ENCODE assay signal across 7 mouse cellular contexts in genomic region chr2:68472551-68472910, GRCm38 (mm10). TPM values are rescaled to one million over a fixed set of nuclear protein-coding genes. Genes with fewer than 3 reads are reported as not detected.
DNase-seq lines count a peak whose midpoint lies in the region; ATAC-seq and TF ChIP-seq lines count a peak whose summit lies in the region.

No protein-coding gene starts in this region.

- intact Hi-C loops in gastrocnemius, postnatal 14 days (cut with DNase I; ENCODE audit: low total_unique reads), result no loop called here

- no peaks in the 10 kb centered on the region for H3K27me3 ChIP-seq in liver, adult 2 months (ENCODE audit: control insufficient read depth, insufficient read depth, low read length)
- H3K27me3 ChIP-seq in forebrain, embryonic 10.5 days (ENCODE audit: poor library complexity, severe bottlenecking), result peaks cover 20% of the 10 kb centered on the region; the same call in 1 of the 2 replicates
- H3K27me3 ChIP-seq in limb, embryonic 10.5 days (ENCODE audit: low read depth, poor library complexity, severe bottlenecking), result no peaks in the 10 kb centered on the region
- H3K27me3 ChIP-seq in neural tube, embryonic 15.5 days (replicated peaks), result peaks cover 6% of the 10 kb centered on the region; the same call in 1 of the 2 replicates

- H3K4me2 ChIP-seq in neural tube, embryonic 15.5 days, result peak overlapping the region; percentile 83

- no peaks in the 10 kb centered on the region for H3K9me3 ChIP-seq in forebrain, embryonic 10.5 days
- H3K9me3 ChIP-seq in limb, embryonic 10.5 days (replicated peaks), result no peaks in the 10 kb centered on the region
- no peaks in the 10 kb centered on the region for H3K9me3 ChIP-seq in neural tube, embryonic 15.5 days (replicated peaks)

- no peak for TF ChIP-seq CTCF in liver, adult 2 months (IDR thresholded peaks at IDR 0.05; ENCODE audit: low read depth, low read length)

- no peak for ATAC-seq in neural tube, embryonic 15.5 days (ENCODE audit: low FRiP score)
- no peak for ATAC-seq in erythroid progenitor cell, adult 5-6 weeks (replicated peaks; ENCODE audit: low FRiP score, poor library complexity, severe bottlenecking)

- no peak for TF ChIP-seq POLR2A in liver, adult 2 months (IDR thresholded peaks at IDR 0.05; ENCODE audit: extremely low read depth, insufficient read depth, low read length)

- H3K4me3 ChIP-seq in liver, adult 2 months (ENCODE audit: insufficient read depth, low read depth, low read length), result peak overlapping the region; percentile 89; the same call in 1 of the 2 replicates
- peak overlapping the region; percentile 83 for H3K4me3 ChIP-seq in forebrain, embryonic 10.5 days
- peak overlapping the region; percentile 97 for H3K4me3 ChIP-seq in limb, embryonic 10.5 days
- H3K4me3 ChIP-seq in neural tube, embryonic 15.5 days (replicated peaks), result peak overlapping the region; percentile 92

- H3K4me1 ChIP-seq in liver, adult 2 months (ENCODE audit: control insufficient read depth, insufficient read depth, low read length), result peaks cover 2% of the 10 kb centered on the region; the same call in 1 of the 2 replicates
- H3K4me1 ChIP-seq in forebrain, embryonic 10.5 days, result peaks cover 57% of the 10 kb centered on the region
- peaks cover 26% of the 10 kb centered on the region for H3K4me1 ChIP-seq in limb, embryonic 10.5 days
- peaks cover 25% of the 10 kb centered on the region for H3K4me1 ChIP-seq in neural tube, embryonic 15.5 days

- no peak overlapping the region; the same call in 1 of the 2 replicates for H3K9ac ChIP-seq in liver, adult 2 months (ENCODE audit: low read depth, low read length)
- H3K9ac ChIP-seq in neural tube, embryonic 15.5 days (replicated peaks), result peak overlapping the region; percentile 92; the same call in 1 of the 2 replicates

- WGBS in liver, adult 2 months, result 13% methylated on average over 5 of the region's 5 CpGs
- under 1% methylated on average over 5 of the region's 5 CpGs for WGBS in forebrain, embryonic 10.5 days
- WGBS in limb, embryonic 10.5 days, result 0% methylated on average over 5 of the region's 5 CpGs
- 1% methylated on average over 5 of the region's 5 CpGs for WGBS in neural tube, embryonic 15.5 days

- DNase-seq in liver, adult 2 months (ENCODE audit: extremely low read depth, low read depth, low spot score), result no peak
- DNase-seq in liver, result no peak
- no peak for DNase-seq in forebrain, embryonic 10.5 days (ENCODE audit: extremely low spot score, low spot score)
- DNase-seq in limb, embryonic 10.5 days (ENCODE audit: low spot score), result no peak
- no peak for DNase-seq in gastrocnemius, postnatal 14 days

- no peak overlapping the region for H3K27ac ChIP-seq in liver, adult 2 months (replicated peaks; ENCODE audit: insufficient read depth, low read depth, low read length)
- peak overlapping the region; percentile 97 for H3K27ac ChIP-seq in forebrain, embryonic 10.5 days
- peak overlapping the region; percentile 98 for H3K27ac ChIP-seq in limb, embryonic 10.5 days
- peak overlapping the region; percentile 93 for H3K27ac ChIP-seq in neural tube, embryonic 15.5 days (replicated peaks)

- no peaks in the 10 kb centered on the region for H3K36me3 ChIP-seq in liver, adult 2 months (ENCODE audit: control insufficient read depth, insufficient read depth, low read length)
- peaks cover 3% of the 10 kb centered on the region; the same call in 1 of the 2 replicates for H3K36me3 ChIP-seq in forebrain, embryonic 10.5 days (replicated peaks)
- peaks cover 3% of the 10 kb centered on the region for H3K36me3 ChIP-seq in limb, embryonic 10.5 days
- no peaks in the 10 kb centered on the region for H3K36me3 ChIP-seq in neural tube, embryonic 15.5 days

- no peaks in the 10 kb centered on the region for H3K79me2 ChIP-seq in liver, adult 2 months (ENCODE audit: control insufficient read depth, insufficient read depth, low read length)

RNA-seq across cellular contexts. Expression of gene Stk39, which starts 0.5 kb away (rescaled TPM):
- total RNA-seq in liver, adult 2 months (2014; rRNA removed), result 1.7 and 1.9 TPM in 2 replicates
- 0.54 and 0.66 TPM in 2 replicates for polyA plus RNA-seq in liver, adult 2 months (2012; rRNA removed)
- 29.5 and 30.2 TPM in 2 replicates for polyA plus RNA-seq in forebrain, embryonic 10.5 days (2016; fragmentation: Nextera tagmentation; extraction: Ambion mirVana)
- 22.1 and 27.9 TPM in 2 replicates for polyA plus RNA-seq in limb, embryonic 10.5 days (2016; fragmentation: Nextera tagmentation; extraction: Ambion mirVana)
- 26.4 and 27.3 TPM in 2 replicates for polyA plus RNA-seq in neural tube, embryonic 15.5 days (2015; fragmentation: Nextera tagmentation; extraction: Ambion mirVana)
- 2.2 and 15.1 TPM in 2 replicates for total RNA-seq in erythroid progenitor cell, adult 5-6 weeks (2015; ENCODE audit: low replicate concordance)
- total RNA-seq in erythroid progenitor cell, adult 5-6 weeks (2017; ENCODE audit: low replicate concordance), result 1.1 and 1.7 TPM in 2 replicates
- total RNA-seq in gastrocnemius, postnatal 14 days (2021), result 1 to 10 TPM; 7.8 to 8.1 TPM

Comparison
In these comparisons a context has a peak if more than half of its experiments do, and no peak if none do; other contexts are left out.
1. RNA of gene Stk39, which starts 0.5 kb away (polyA plus RNA-seq): 29.5 to 30.2 TPM in forebrain, embryonic 10.5 days, 26.4 to 27.3 TPM in neural tube, embryonic 15.5 days and 22.1 to 27.9 TPM in limb, embryonic 10.5 days; 0.54 to 0.66 TPM in liver, adult 2 months; every median in the first group is over 10 times any median in the second.
2. Peak in every context shown above with its lines, with median percentiles within 50 percentile points of each other: H3K4me3 ChIP-seq.